Mouse (Mus musculus): ENCODE data around the gene Traf5.

Gene Traf5

GRCm38 (mm10) chr1:191963948-191964772, 128.2 kb downstream of the Traf5 start:
- DNase-seq: peak; percentile 32

- DNase-seq: no peak
These were observed 128.9 kb downstream of the Traf5 start for GRCm38 (mm10) chr1:191963413-191963812.

GRCm38 (mm10) chr1:191960946-191961345, 131.4 kb downstream of the Traf5 start:
- DNase-seq: no peak

- DNase-seq: no peak
These were observed 135.0 kb downstream of the Traf5 start for GRCm38 (mm10) chr1:191957321-191957720.

GRCm38 (mm10) chr1:191956871-191957270, 135.5 kb downstream of the Traf5 start:
- DNase-seq: peak; percentile 16

- DNase-seq: no peak
These were observed 136.1 kb downstream of the Traf5 start for GRCm38 (mm10) chr1:191956261-191956660.

- DNase-seq: no peak
These were observed 137.3 kb downstream of the Traf5 start for GRCm38 (mm10) chr1:191955101-191955500.

- no peak for DNase-seq
These were observed 139.5 kb downstream of the Traf5 start for GRCm38 (mm10) chr1:191952733-191953335.

- no peak for DNase-seq
These were observed 141.7 kb downstream of the Traf5 start for GRCm38 (mm10) chr1:191950611-191951010.

GRCm38 (mm10) chr1:191948600-191948999, 143.8 kb downstream of the Traf5 start:
- DNase-seq: no peak

- DNase-seq: no peak
These were observed 144.6 kb downstream of the Traf5 start for GRCm38 (mm10) chr1:191947796-191948195.

Data from cerebellum, adult 11-12 months (tissue).